Mouse (Mus musculus) forebrain, embryonic 14.5 days (tissue): ENCODE results near the gene Rpl13. TPM values are rescaled to one million over a fixed set of nuclear protein-coding genes. Genes with fewer than 3 reads are reported as not detected.
"Not testable (repeated sequence)": the region's sequence is repeated elsewhere in the genome, so short reads cannot be mapped to it uniquely, and the experiment has no call there.

Experiments
- ATAC-seq: fragments of 200-750 bp; cut with Nextera tagmentation; 2 replicates; pipeline ENCODE4 v1.8.0; 2017; ENCODE audit warnings: mild to moderate bottlenecking, moderate library complexity
- DNase-seq: peaks from one replicate; pipeline ENCODE4 v3.0.0-alpha.2; 2015; ENCODE audit warnings: low spot score
- H3K27ac ChIP-seq: fragments of 300-500 bp; sonication (generic); 2 replicates; pipeline ENCODE4 v1.5.1; 2014; ENCODE audit warnings: low read depth, mild to moderate bottlenecking, control low read depth, low read length, moderate library complexity
- H3K27me3 ChIP-seq: fragments of 300-500 bp; sonication (generic); replicated peaks from 2 replicates; pipeline ENCODE4 v1.6.1; 2014; ENCODE audit warnings: low read length, control low read depth, mixed read lengths; ENCODE audit not compliant: control insufficient read depth, insufficient read depth
- H3K36me3 ChIP-seq: fragments of 300-500 bp; sonication (generic); 2 replicates; pipeline ENCODE4 v1.6.1; 2014; ENCODE audit warnings: low read length, control low read depth; ENCODE audit not compliant: control insufficient read depth, insufficient read depth
- H3K4me1 ChIP-seq: fragments of 300-500 bp; sonication (generic); 2 replicates; pipeline ENCODE4 v1.6.1; 2014; ENCODE audit warnings: antibody characterized with exemption, low read length, control low read depth; ENCODE audit not compliant: control insufficient read depth, insufficient read depth
- H3K4me2 ChIP-seq: fragments of 300-500 bp; sonication (generic); 2 replicates; pipeline ENCODE4 v1.6.1; 2014; ENCODE audit warnings: mild to moderate bottlenecking, control low read depth, low read length
- H3K4me3 ChIP-seq: fragments of 300-500 bp; sonication (generic); 2 replicates; pipeline ENCODE4 v1.5.1; 2014; ENCODE audit warnings: low read depth, low read length, control low read depth
- H3K9ac ChIP-seq: fragments of 300-500 bp; sonication (generic); 2 replicates; pipeline ENCODE4 v1.6.1; 2014; ENCODE audit warnings: mild to moderate bottlenecking, low read length, control low read depth, moderate library complexity
- H3K9me3 ChIP-seq: fragments of 300-500 bp; sonication (generic); replicated peaks from 2 replicates; pipeline ENCODE4 v1.6.1; 2016; ENCODE audit warnings: low read length, control low read depth, mixed read lengths; ENCODE audit not compliant: control insufficient read depth
- WGBS: fragments of 180-500 bp; shearing (Covaris S2); extraction: QIAGEN DNeasy Blood & Tissue Kit; methylation state at CpG from one replicate; pipeline ENCODE4 v1.1.7; 2014; 5-methylcytosine and 5-hydroxymethylcytosine counted together
- polyA plus RNA-seq: library from polyadenylated mRNA; unstranded; fragments of >200 nt; fragmentation: Nextera tagmentation; extraction: Ambion mirVana; gene quantifications from 2 replicates; pipeline ENCODE4 v1.2.1, GENCODE M21; 2014

Rpl13 gene
- polyA plus RNA-seq, 1 experiment from 2014 or later: 1,254 TPM

- H3K9ac ChIP-seq: no peak overlapping the region
- peaks cover 91% of the 10 kb centered on the region for H3K36me3 ChIP-seq
- 89% methylated on average over 6 of the region's 6 CpGs for WGBS
These were observed 19.2 kb upstream of the Rpl13 start for GRCm38 (mm10) chr8:123082993-123083392.

GRCm38 (mm10) chr8:123083610-123084009 is 18.5 kb upstream of the Rpl13 start:
- Histone ChIP-seq H3K27ac (no peak overlapping the region), H3K36me3 (peaks cover 93% of the 10 kb centered on the region), H3K9me3 (no peaks in the 10 kb centered on the region), H3K4me3 (no peak overlapping the region), H3K9ac (no peak overlapping the region), H3K27me3 (no peaks in the 10 kb centered on the region), H3K4me2 (no peak overlapping the region), H3K4me1 (no peaks in the 10 kb centered on the region)
- DNase-seq (no peak), ATAC-seq (no peak)
- WGBS: 87% methylated on average over 12 of the region's 12 CpGs

More at GRCm38 (mm10) chr8:123082993-123083392, 19.2 kb upstream of the Rpl13 start:
- DNase-seq: no peak
- ATAC-seq: no peak
- H3K9me3 ChIP-seq: no peaks in the 10 kb centered on the region
- H3K4me1 ChIP-seq: no peaks in the 10 kb centered on the region
- no peak overlapping the region for H3K4me2 ChIP-seq
- no peaks in the 10 kb centered on the region for H3K27me3 ChIP-seq
- H3K4me3 ChIP-seq: no peak overlapping the region
- H3K27ac ChIP-seq: no peak overlapping the region

GRCm38 (mm10) chr8:123087289-123087688 is 14.9 kb upstream of the Rpl13 start:
- WGBS: 90% methylated on average over 9 of the region's 9 CpGs
- no peak overlapping the region for H3K4me3 ChIP-seq
- ATAC-seq: no peak
- H3K9ac ChIP-seq: no peak overlapping the region
- no peaks in the 10 kb centered on the region for H3K27me3 ChIP-seq
- no peak overlapping the region for H3K4me2 ChIP-seq
- H3K9me3 ChIP-seq: no peaks in the 10 kb centered on the region
- DNase-seq: no peak
- H3K4me1 ChIP-seq: no peaks in the 10 kb centered on the region
- no peak overlapping the region for H3K27ac ChIP-seq
- peaks cover 97% of the 10 kb centered on the region for H3K36me3 ChIP-seq

GRCm38 (mm10) chr8:123097216-123097615 is 4.9 kb upstream of the Rpl13 start:
- no peaks in the 10 kb centered on the region for H3K27me3 ChIP-seq
- 94% methylated on average over 11 of the region's 11 CpGs for WGBS
- H3K36me3 ChIP-seq: peaks cover 47% of the 10 kb centered on the region
- no peak overlapping the region; the same call in 1 of the 2 replicates for H3K9ac ChIP-seq
- no peak overlapping the region for H3K4me2 ChIP-seq
- H3K4me1 ChIP-seq: no peaks in the 10 kb centered on the region
- ATAC-seq: no peak
- H3K4me3 ChIP-seq: no peak overlapping the region
- no peak overlapping the region for H3K27ac ChIP-seq
- no peaks in the 10 kb centered on the region for H3K9me3 ChIP-seq
- no peak for DNase-seq

GRCm38 (mm10) chr8:123097786-123098584 is 4.2 kb upstream of the Rpl13 start:
- Histone ChIP-seq H3K27ac (no peak overlapping the region), H3K4me3 (no peak overlapping the region), H3K9me3 (no peaks in the 10 kb centered on the region), H3K27me3 (no peaks in the 10 kb centered on the region), H3K9ac (no peak overlapping the region), H3K4me2 (no peak overlapping the region), H3K36me3 (peaks cover 41% of the 10 kb centered on the region), H3K4me1 (no peaks in the 10 kb centered on the region)
- 79% methylated on average over 12 of the region's 12 CpGs for WGBS
- no peak for DNase-seq
- no peak for ATAC-seq

- 63% methylated on average over 8 of the region's 8 CpGs for WGBS
These were observed 1.9 kb upstream of the Rpl13 start for GRCm38 (mm10) chr8:123100288-123100687.

GRCm38 (mm10) chr8:123101244-123101643 is 906 bp upstream of the Rpl13 start:
- H3K36me3 ChIP-seq: peaks cover 44% of the 10 kb centered on the region
- WGBS: 85% methylated on average over 4 of the region's 4 CpGs
- H3K27ac ChIP-seq: no peak overlapping the region
- H3K4me2 ChIP-seq: no peak overlapping the region; the same call in 1 of the 2 replicates
- no peaks in the 10 kb centered on the region for H3K9me3 ChIP-seq
- no peak overlapping the region for H3K4me3 ChIP-seq
- H3K27me3 ChIP-seq: no peaks in the 10 kb centered on the region
- H3K4me1 ChIP-seq: peaks cover 6% of the 10 kb centered on the region
- ATAC-seq (no peak), DNase-seq (no peak)
- no peak overlapping the region for H3K9ac ChIP-seq

More at GRCm38 (mm10) chr8:123100288-123100687, 1.9 kb upstream of the Rpl13 start:
- DNase-seq: no peak
- peaks cover 41% of the 10 kb centered on the region for H3K36me3 ChIP-seq
- no peak overlapping the region; the same call in 1 of the 2 replicates for H3K9ac ChIP-seq
- no peak overlapping the region for H3K4me3 ChIP-seq
- H3K4me1 ChIP-seq: peaks cover 6% of the 10 kb centered on the region
- no peak for ATAC-seq
- no peak overlapping the region for H3K4me2 ChIP-seq
- no peaks in the 10 kb centered on the region for H3K27me3 ChIP-seq
- no peaks in the 10 kb centered on the region for H3K9me3 ChIP-seq
- H3K27ac ChIP-seq: no peak overlapping the region

GRCm38 (mm10) chr8:123102855-123103254 is 705 bp downstream of the Rpl13 start:
- not testable (repeated sequence) for H3K9me3 ChIP-seq, H3K4me1 ChIP-seq, DNase-seq, H3K27me3 ChIP-seq, ATAC-seq
- peak overlapping the region; percentile 96 for H3K9ac ChIP-seq
- peak overlapping the region; percentile 86 for H3K4me3 ChIP-seq
- peaks cover 36% of the 10 kb centered on the region for H3K36me3 ChIP-seq
- under 1% methylated on average over 20 of the region's 26 CpGs for WGBS
- peak overlapping the region; percentile 86 for H3K4me2 ChIP-seq
- H3K27ac ChIP-seq: peak overlapping the region; percentile 93; the same call in 1 of the 2 replicates

GRCm38 (mm10) chr8:123103285-123103684 is 1.1 kb downstream of the Rpl13 start:
- Histone ChIP-seq H3K4me2 (peak overlapping the region; percentile 86), H3K27me3 (no peaks in the 10 kb centered on the region), H3K9me3 (no peaks in the 10 kb centered on the region), H3K27ac (peak overlapping the region; percentile 27; the same call in 1 of the 2 replicates), H3K9ac (peak overlapping the region; percentile 96), H3K36me3 (peaks cover 31% of the 10 kb centered on the region), H3K4me3 (peak overlapping the region; percentile 86), H3K4me1 (peaks cover 6% of the 10 kb centered on the region)
- ATAC-seq (no peak), DNase-seq (no peak)
- WGBS: 18% methylated on average over 15 of the region's 15 CpGs
